Mouse (Mus musculus): ENCODE measurements at regions not wholly inside any gene's neighbourhood (a gene's known extent, or its start where the extent isn't known, plus 50 kb on each side); places are given as distances from the start of the nearest gene placed in this dataset.

DNA sequence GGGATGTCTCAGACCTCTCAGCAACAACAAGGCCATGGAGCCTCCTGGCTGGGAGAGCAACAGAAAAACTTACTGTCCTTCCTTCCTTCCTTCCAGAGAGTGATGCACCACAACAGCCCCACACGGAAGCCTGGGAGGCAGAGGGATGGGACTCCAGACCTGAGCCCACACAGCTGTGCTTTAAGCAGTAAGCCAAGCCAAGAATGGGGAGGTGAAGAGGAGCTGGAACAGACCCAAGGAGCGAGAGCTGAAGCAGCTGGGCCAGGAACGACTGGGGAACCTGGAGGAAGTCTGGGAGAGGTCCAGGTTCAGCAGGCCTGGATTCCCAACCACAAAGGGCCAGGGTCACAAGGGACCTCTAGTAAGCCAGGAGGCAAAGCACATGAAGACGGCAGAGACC, 67.5 kb downstream of the Cpn2 start:
- ATAC-seq (ENCODE audit: low FRiP score, low read depth), result no peak
- 78% methylated on average over 4 of the region's 4 CpGs for WGBS
- H3K9me3 ChIP-seq, result no peaks in the 10 kb centered on the region
- no peak overlapping the region for H3K4me3 ChIP-seq
- peaks cover 3% of the 10 kb centered on the region; the same call in 1 of the 2 replicates for H3K4me1 ChIP-seq
- peaks cover 90% of the 10 kb centered on the region for H3K27me3 ChIP-seq
- H3K27ac ChIP-seq (replicated peaks), result no peak overlapping the region
- H3K4me2 ChIP-seq (replicated peaks), result no peak overlapping the region
- H3K36me3 ChIP-seq, result no peaks in the 10 kb centered on the region
- no peak overlapping the region for H3K9ac ChIP-seq (replicated peaks)

GRCm38 (mm10) chr16:30204144-30204543, 63.2 kb downstream of the Cpn2 start:
- 34% methylated on average over 4 of the region's 4 CpGs for WGBS
- ATAC-seq (ENCODE audit: low FRiP score, low read depth), result no peak
- H3K4me2 ChIP-seq (replicated peaks), result no peak overlapping the region

GRCm38 (mm10) chr16:30205314-30205815, 61.9 kb downstream of the Cpn2 start:
- 0 out of 2 replicates have a peak overlapping the region, but pooled peaks have one; percentile 16 for H3K27ac ChIP-seq (replicated peaks)
- peaks cover 3% of the 10 kb centered on the region; the same call in 1 of the 2 replicates for H3K9me3 ChIP-seq
- H3K9ac ChIP-seq (replicated peaks), result 0 out of 2 replicates have a peak overlapping the region, but pooled peaks have one; percentile 1
- H3K4me3 ChIP-seq, result peak overlapping the region; percentile 7; the same call in 1 of the 2 replicates
- peaks cover 17% of the 10 kb centered on the region for H3K4me1 ChIP-seq
- ATAC-seq (ENCODE audit: low FRiP score, low read depth), result 0 out of 2 replicates have a peak, but pooled peaks have one; percentile 34
- WGBS, result 3% methylated on average over 8 of the region's 8 CpGs
- peaks cover 77% of the 10 kb centered on the region for H3K27me3 ChIP-seq
- H3K4me2 ChIP-seq (replicated peaks), result peak overlapping the region; percentile 35
- no peaks in the 10 kb centered on the region for H3K36me3 ChIP-seq

More at GRCm38 (mm10) chr16:30204144-30204543, 63.2 kb downstream of the Cpn2 start:
- H3K4me3 ChIP-seq, result no peak overlapping the region
- no peak overlapping the region for H3K9ac ChIP-seq (replicated peaks)
- peaks cover under 1% of the 10 kb centered on the region; the same call in 1 of the 2 replicates for H3K9me3 ChIP-seq
- no peaks in the 10 kb centered on the region for H3K36me3 ChIP-seq
- peaks cover 17% of the 10 kb centered on the region for H3K4me1 ChIP-seq
- peaks cover 79% of the 10 kb centered on the region for H3K27me3 ChIP-seq
- no peak overlapping the region for H3K27ac ChIP-seq (replicated peaks)

DNA sequence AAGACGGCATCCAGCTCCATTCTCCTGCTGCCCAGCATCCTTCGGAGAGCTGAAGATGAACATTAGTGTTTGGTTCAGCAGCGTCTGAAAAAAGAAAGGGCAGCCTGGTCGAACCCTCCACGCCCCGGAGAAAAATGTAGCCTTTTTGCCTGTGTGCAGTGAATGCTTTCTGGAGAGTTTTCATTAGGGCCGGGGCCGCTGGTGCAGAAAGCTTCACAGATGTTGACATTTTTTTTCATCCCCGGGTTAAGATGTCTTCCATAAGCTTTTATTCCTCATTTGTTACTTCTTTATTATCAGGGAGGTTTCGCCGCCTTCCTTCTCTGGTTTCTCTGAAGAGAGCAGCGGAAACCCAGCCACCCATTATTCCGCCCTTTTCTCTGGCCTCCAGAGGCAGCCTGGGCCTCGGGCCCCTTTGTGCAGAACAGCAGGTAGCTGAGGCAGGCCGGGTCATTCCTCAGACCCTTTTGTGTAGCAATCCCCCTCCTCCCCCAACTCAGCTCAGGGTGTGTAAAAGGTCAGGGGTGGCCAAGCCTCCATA, 61.4 kb downstream of the Cpn2 start:
- Histone ChIP-seq H3K4me3 (peak overlapping the region; percentile 7; the same call in 1 of the 2 replicates), H3K9me3 (peaks cover 3% of the 10 kb centered on the region; the same call in 1 of the 2 replicates), H3K36me3 (no peaks in the 10 kb centered on the region), H3K9ac (replicated peaks) (0 out of 2 replicates have a peak overlapping the region, but pooled peaks have one; percentile 1), H3K4me2 (replicated peaks) (peak overlapping the region; percentile 35), H3K27me3 (peaks cover 72% of the 10 kb centered on the region), H3K4me1 (peaks cover 17% of the 10 kb centered on the region), H3K27ac (replicated peaks) (0 out of 2 replicates have a peak overlapping the region, but pooled peaks have one; percentile 16)
- 4% methylated on average over 15 of the region's 15 CpGs for WGBS
- no peak for ATAC-seq (ENCODE audit: low FRiP score, low read depth)

All from midbrain, embryonic 12.5 days (tissue).